Mouse (Mus musculus): Measurements from ENCODE around the gene Tmtc1. TPM values are rescaled to one million over a fixed set of nuclear protein-coding genes. Genes with fewer than 3 reads are reported as not detected.

Tmtc1 gene
- total RNA-seq, 2 experiments from 2014 or later = 36.9 to 43.8 TPM

DNA sequence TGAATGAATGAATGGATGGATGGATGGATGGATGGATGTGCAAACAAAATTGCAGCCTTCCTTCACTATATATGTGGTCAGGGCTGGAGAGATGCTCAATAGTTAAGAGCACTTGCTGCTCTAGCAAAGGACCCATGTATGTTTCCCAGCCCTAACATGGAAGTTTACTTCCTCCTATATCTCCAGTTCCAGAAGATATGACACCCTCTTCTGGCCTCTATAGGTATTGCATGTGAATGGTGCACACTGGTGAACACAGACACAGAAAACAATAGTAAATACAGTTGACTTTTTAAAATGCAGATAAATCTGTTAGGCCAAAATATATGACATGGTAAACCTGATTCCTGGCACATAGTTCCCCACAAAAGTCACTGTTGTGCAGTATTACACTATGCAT lies 73.0 kb downstream of the Tmtc1 start:
- DNase-seq = no peak

GRCm38 (mm10) chr6:148367094-148367539 lies 77.1 kb downstream of the Tmtc1 start:
- no peak for DNase-seq

DNA sequence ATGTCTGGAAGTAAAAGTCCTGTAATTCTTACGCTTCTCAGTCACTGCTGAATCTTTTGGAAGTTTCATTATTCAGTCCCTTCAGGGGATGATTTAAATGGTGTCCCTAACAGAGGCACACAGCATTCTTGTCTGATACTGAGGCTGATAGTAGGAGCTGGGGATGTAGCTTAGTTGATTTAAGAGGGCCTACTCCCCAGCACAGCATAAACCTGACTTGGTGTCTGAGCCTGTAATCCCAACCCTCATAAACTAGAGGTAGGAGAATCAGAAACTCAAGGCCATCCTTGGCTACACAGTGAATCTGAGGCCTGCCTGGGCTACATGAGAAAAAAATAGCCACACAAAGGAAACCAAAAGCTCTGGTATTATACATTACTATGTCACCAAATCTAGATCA lies 77.6 kb downstream of the Tmtc1 start:
- no peak for DNase-seq

GRCm38 (mm10) chr6:148363162-148363561 lies 81.0 kb downstream of the Tmtc1 start:
- DNase-seq = no peak

GRCm38 (mm10) chr6:148362475-148362874 lies 81.7 kb downstream of the Tmtc1 start:
- peak; percentile 31 to 33 for DNase-seq

GRCm38 (mm10) chr6:148359348-148359905 lies 84.8 kb downstream of the Tmtc1 start:
- no peak for DNase-seq

DNA sequence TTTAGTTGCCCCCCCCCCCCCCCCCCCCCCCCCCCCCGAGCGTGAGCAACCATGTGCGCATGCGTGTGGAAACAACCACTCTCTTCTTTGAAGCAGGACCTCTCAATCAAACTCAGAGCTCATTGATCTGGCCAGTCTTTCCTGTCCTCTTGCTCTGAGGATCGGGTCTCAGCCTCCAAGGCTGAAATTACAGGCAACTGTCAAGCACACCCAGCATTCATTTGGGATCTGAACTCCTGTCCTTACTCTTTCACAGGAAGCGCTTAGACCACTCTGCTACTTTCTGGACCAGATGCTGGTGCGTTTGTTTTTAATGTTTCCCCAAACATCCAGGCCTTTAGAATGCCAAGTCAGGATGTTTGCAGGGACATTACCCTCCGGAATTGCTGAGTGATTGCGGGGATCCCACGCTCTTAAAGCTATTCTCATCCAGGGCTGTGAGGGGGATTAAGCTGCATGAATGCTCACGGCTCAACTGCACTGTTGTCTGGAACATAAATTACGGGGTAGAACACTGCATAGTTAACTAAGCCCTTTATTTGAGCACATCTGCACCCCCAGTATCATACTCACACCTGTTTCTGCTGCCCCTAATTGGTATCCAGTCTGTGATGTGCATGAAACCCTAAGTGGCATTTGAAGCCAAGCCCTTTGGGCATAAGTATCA lies 85.5 kb downstream of the Tmtc1 start:
- DNase-seq = no peak

GRCm38 (mm10) chr6:148356141-148356540 lies 88.0 kb downstream of the Tmtc1 start:
- DNase-seq = no peak

DNA sequence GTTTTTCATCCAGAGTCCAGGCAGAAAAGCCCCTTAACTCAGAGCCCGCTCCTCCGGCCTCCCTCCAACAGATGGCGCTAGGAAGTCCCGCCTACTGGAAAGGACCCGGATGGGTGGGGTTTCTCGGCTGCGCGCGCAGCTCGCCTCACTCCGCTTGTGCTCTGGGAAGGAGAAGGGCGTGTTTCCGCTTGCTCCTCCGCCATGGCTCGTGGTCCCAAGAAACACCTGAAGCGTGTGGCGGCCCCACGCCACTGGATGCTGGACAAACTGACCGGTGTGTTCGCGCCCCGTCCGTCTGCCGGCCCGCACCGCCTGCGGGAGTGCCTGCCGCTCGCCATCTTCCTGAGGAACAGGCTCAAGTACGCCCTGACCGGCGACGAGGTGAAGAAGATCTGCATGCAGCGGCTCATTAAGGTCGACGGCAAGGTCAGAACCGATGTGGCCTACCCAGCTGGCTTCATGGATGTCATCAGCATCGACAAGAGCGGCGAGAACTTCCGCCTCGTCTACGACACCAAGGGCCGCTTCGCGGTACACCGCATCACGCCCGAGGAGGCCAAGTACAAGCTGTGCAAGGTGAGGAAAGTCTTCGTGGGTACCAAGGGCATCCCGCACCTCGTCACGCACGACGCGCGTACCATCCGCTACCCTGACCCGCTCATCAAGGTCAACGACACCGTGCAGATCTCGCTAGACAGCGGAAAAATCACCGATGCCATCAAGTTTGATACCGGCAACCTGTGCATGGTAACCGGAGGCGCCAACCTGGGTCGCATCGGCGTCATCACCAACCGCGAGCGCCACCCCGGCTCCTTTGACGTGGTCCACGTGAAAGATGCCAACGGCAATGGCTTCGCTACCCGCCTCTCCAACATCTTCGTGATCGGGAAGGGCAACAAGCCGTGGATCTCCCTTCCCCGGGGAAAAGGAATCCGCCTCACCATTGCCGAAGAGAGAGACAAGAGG lies 89.4 kb downstream of the Tmtc1 start:
- DNase-seq = peak; percentile 19 to 44

DNA sequence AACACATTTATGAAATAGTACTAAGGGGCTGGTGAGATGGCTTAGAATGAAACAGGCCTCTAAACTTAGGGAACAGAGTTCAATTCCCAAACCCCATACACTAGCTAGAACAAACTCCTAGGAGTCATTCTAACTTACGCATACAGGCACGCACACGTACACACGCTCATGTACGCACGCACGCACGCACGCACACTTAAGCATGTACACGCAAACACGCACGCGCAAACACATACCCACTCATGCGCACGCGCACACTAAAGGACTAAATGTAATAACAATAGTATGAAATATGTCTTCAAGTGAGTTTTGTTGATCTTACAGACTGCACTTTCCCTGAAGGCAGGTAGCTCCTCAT lies 90.1 kb downstream of the Tmtc1 start:
- no peak for DNase-seq

GRCm38 (mm10) chr6:148345001-148345400 lies 99.2 kb downstream of the Tmtc1 start:
- DNase-seq = no peak

- DNase-seq = no peak
These were observed 102.0 kb downstream of the Tmtc1 start for GRCm38 (mm10) chr6:148342191-148342590.

DNA sequence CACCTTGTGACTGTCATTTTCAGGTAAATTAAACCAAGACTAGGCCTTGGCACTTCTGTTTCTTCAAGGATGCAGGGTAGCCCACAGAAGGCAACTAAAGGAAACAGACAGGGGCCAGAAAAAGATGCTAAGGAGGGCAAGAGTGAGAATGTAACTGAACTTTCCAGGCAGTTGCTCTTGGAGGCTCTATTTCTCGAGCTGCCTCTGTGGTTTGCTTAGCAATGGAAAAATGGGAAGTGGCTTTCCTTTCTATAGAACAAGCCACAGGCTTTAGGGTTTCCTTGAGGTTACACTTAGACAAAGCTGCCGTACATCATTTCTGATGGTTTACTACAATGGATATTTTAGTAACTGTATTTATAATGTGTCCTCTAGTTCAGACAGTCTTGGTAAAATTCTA lies 102.4 kb downstream of the Tmtc1 start:
- DNase-seq = no peak

DNA sequence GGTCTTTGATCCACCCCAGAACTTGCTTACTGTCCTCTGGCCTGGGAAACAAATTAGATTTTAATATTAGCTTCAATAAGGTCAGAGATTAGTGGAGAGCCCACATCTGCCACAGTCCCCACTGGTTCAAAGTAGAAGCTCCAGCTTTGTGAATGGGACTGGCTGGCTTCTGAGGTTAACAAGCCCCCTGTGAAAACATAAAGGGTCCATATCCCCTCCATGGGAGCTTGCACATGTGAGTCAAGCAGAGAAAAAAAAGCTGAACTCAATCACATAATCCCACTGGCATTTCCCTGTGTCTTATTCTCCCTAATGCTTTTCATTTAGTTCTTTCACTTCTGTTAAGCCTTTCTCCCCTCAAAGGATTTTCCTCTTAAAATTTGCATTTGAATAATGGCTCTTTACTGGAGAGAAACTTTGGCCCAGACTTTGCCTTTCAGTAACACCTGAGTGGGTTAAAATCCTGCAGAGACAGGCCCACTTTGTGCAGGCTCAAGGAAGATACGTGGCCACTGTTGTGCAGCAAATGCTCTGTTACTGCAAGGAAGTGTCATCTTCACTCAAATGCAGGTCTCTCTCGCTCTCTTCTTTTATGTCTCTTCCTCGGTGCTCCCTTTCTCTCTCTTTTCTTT lies 105.7 kb downstream of the Tmtc1 start:
- DNase-seq = no peak

GRCm38 (mm10) chr6:148336290-148336955 lies 107.8 kb downstream of the Tmtc1 start:
- DNase-seq = no peak

DNA sequence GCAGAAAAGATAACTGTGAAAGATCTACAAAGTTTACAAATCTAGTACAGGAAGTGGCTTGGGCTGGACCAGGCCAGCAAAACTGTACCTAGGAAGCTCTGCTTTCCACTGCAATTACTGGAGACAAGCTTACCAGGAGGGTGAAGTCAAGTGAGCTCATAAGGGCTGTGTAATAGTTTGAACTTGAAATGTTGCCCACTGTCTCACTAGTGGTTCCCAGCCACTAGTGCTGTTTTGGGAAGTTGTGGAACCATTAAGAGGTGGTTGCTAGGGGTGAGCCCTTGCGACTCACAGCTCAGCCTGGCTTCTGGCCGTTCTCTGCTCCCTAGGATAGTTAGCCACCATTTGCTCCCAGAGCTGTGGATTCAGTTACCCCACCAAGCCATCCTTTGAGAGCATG lies 112.3 kb downstream of the Tmtc1 start:
- DNase-seq = no peak

DNA sequence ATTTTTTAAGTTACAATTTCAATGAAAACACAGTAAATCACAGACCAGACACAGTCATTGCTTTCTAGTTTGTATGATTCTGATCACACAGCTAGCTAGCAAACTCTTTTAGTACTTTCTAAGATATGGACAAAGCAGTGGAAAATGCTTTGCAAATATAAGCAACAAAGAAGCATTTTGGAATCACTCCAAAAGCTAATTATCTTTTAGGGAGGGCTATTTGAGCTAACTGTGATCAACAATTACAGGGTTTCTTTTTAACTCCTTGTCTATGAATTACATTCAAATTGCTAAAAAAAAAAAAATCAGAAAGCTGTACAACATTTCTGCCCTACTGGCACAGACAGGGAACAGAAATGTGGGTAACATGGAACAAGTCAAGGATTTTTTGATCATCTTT lies 114.2 kb downstream of the Tmtc1 start:
- no peak for DNase-seq

- DNase-seq = no peak
These were observed 115.3 kb downstream of the Tmtc1 start for GRCm38 (mm10) chr6:148328928-148329327.

GRCm38 (mm10) chr6:148328130-148328529 lies 116.1 kb downstream of the Tmtc1 start:
- no peak for DNase-seq

DNA sequence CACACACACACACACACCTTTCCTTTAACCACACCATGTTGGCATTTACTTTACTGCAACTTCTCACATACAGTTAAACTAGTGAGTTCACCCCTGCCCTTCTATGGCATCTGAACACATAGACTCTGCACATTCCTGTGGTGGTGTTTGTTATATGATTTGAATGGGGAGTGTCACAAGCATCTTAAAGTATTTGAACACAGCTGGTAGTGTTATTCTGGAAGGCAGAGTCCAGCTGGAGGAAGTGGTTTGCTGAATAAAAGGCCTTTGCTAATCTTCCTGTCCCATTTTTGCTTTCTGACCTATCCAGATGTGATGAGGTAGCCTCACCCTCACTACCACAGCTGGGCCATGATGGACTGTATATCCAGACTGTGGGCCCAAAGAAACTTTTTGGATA lies 125.5 kb downstream of the Tmtc1 start:
- no peak for DNase-seq

DNA sequence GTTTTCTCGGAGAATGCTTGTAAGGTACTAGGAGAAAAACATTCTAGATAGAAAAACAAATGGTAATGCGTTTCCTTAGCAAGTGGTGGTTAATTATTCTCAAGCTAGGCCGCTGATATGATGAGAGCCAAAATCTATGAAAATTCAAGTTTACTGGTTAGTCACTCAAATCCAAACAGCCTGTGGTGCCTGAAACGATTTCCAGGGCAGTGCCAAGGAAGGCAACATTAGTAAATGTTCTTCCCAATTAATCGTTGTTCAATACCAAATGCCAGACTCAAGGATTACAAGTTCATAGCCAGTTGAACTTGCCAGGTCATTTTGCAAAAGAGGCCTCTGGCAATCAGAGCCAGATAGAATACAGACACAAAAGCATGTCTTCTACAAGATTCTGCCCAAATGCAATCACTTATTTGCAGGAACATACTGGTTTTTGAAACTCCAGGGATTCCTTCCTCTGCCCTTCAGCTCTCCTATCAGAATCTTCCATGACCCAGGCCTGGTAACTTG lies 128.6 kb downstream of the Tmtc1 start:
- no peak for DNase-seq

DNA sequence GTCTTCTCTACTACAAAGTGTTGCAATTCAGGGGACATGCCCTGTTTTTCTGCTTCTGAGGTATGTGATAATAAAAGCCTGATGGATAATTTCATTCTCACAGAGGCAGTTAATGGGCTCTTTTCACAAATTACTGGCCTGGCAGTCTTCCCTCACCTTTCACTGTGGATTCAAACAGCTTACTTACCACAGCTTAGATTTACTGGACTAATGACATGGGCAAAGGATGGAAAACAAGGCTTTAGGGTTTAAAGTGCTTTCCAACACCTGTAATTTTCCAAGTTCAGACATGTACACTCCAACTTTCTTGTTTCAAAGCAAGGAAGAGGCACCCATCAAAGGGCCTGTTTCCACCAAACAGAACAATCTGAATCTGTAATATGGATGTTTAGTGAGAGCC lies 129.1 kb downstream of the Tmtc1 start:
- DNase-seq = no peak
